Mouse (Mus musculus): ENCODE measurements around the gene Ank3. TPM values are rescaled to one million over a fixed set of nuclear protein-coding genes. Genes with fewer than 3 reads are reported as not detected.

Ank3 gene
- polyA plus RNA-seq, 1 experiment from 2014 or later: 10.5 TPM

- no peak for DNase-seq (ENCODE audit: low spot score)
Observed at GRCm38 (mm10) chr10:69707844-69708550, 309.4 kb downstream of the Ank3 start.

- DNase-seq (ENCODE audit: low spot score): no peak
Observed at GRCm38 (mm10) chr10:69709631-69710030, 311.1 kb downstream of the Ank3 start.

DNA sequence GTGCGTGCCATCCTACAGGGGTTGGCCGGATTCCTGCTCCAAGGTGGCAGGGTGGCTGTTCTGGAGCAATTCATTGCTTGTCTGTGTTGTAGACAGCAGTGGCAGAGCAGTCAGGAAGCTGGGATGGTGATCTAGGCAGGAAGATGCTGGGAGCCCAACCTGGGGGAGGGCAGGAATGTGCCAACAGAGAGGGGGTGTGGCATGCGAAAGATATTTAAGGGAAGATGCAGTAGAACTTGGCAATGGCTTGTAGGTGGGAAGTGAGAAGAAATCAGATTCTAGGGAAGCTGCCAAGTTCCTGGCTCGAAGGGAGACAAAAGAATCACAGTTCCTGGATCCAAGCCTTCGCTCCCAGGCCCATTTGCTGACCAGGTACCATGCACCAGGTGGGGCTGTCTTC is 312.2 kb downstream of the Ank3 start:
- DNase-seq (ENCODE audit: low spot score): no peak

- DNase-seq (ENCODE audit: low spot score): no peak
Observed at GRCm38 (mm10) chr10:69716907-69717306, 318.3 kb downstream of the Ank3 start.

- no peak for DNase-seq (ENCODE audit: low spot score)
Observed at GRCm38 (mm10) chr10:69719421-69719820, 320.8 kb downstream of the Ank3 start.

DNA sequence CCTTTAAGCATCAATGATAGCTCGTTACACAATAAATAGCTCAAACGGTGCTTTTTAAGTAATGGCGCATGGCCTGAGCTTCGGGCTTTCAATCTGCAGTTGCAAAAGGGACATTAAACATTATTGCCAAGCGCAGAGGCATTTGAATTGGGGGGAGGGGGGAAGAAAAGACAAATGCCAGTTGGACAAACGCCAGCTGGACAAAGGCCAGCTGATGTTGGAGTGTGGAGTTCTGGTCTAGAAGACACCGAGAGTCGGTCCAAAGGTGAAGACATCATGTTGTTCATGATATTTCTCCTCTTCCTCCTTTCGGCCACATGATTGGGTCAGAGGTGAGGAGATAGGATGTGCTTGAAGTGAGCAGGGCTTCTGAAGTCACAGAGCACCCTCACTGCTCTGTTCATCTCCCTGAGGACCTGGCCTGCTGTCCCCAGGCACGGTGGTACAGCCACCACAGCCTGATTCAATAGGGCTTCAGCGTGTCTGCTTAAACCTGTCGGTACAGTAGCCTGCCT is 321.4 kb downstream of the Ank3 start:
- DNase-seq (ENCODE audit: low spot score): no peak

DNA sequence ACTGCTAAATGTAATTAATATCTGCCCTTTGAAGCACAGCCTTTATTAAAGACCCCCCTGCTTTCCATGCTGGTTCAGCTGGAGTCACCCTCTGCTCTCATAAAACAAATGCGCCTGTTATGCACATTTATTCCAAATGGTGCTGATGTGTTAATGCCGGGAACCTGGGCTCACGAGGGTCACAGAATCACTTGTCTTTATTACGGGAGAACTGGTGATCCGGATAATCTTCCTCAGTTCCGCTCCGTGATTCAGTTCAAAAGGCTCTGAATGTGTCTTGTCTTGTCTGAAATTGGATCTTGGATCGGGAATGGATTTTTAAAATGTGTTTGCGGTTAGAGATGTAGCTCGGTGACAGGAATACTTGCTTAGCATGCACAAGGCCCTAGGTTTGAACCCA is 321.9 kb downstream of the Ank3 start:
- DNase-seq (ENCODE audit: low spot score): no peak

DNA sequence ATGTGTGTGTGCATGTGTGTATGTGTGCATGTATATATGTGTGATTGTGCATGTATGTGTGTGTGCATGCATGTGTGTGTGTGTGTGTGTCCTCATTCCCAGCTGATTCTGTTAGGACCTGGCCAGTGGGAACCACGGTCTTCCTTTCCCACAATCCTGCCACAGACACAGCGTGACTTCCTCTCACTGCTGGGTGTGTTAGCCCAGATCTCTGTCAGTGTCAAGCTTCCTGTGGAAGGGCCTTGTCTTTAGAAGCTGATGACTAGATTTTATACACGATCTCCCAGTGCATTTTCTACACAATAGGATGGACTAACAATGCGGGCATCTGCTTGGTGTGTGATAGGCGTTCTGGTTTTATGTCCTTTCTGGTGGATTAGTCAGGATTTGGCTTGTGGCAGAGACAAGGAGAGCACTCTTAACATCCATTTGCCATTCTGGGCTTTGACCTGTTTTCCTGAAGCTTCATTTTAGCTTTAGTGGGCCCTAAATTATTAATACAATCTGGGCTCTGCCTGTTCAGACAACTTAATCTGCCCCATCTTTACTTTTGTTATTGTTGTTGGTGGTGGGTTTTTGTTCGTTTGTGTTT is 322.4 kb downstream of the Ank3 start:
- no peak for DNase-seq (ENCODE audit: low spot score)

DNA sequence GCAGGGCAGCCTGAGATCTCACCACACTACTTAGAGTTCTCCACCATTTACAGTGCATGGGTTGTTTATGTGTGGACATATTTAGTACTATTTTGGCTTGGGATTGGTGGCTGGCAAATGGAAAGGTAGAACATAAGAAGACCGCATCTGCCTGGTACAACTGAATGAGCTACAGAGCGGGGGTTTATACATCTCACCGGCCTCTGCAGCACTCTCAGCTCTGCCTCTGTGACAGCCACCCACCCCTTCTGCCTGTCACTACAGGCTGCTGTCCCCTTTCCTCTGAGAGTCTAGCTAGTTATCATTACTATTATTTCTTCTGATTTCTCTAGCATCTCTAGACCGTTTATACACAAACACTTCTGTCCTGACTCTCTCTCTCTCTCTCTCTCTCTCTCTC is 325.6 kb downstream of the Ank3 start:
- DNase-seq (ENCODE audit: low spot score): no peak

DNA sequence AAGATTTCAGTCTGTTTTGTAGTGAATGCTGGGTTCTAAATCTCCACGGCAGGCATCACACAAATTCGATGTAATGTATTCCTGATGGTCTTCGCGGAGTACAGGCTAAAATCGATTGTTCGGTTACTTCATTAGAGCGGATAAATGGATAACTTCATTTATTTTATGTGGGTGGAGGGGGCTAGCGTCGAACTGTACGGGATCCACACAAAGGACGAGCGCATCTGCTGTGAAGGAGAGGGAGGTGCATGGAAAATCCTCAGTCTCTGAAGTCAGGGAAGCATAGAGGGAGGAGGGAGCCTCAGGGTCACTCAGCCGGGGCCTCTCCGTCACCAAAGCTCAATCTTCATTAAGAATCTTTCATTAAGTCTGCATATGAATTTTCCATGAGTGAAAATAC is 326.5 kb downstream of the Ank3 start:
- no peak for DNase-seq (ENCODE audit: low spot score)

- no peak for DNase-seq (ENCODE audit: low spot score)
Observed at GRCm38 (mm10) chr10:69726265-69726664, 327.7 kb downstream of the Ank3 start.

GRCm38 (mm10) chr10:69726806-69727205 is 328.2 kb downstream of the Ank3 start:
- DNase-seq (ENCODE audit: low spot score): no peak

DNA sequence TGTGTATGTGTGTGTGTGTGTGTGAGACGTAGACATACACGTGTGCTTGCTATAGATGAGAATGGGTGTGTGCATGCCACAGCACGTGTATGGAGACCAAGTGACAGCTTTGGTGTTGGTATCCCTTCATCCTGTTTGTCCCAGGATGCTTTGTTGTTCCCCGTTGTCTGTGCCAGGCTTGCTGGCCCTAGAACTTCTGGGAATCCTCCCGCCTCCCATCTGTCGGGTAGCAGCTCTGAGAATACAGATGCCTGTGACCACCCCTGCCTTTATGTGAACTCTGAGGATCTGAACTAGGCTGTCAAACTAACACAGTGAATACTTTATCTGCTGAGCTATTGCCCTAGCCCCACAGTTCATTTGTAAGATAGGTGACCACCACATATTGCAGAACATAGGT is 330.3 kb downstream of the Ank3 start:
- no peak for DNase-seq (ENCODE audit: low spot score)

DNA sequence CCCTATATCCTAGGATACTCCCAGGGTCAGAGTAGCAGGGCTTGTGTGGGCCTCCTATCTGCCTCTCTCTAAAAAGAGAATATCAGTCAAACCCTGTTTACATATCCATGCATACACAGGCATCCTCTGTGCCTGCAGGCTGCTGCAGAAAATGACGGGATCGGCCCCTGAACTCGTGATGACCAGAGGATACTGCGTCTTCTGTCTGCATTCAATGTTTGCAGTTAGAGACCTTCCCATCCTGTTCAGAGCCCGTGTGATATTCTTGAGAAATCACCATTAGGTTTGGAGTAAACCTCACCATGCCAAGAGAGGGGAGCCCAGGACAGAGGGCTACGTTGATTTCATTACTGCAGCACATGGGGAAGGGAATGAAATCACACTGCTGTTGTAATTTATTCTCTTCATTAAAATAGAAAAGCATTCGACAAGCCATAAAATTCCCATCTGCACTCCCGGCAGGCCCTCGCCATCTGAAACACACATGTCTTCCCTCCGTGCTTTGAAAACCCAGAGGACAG is 331.8 kb downstream of the Ank3 start:
- DNase-seq (ENCODE audit: low spot score): no peak

DNA sequence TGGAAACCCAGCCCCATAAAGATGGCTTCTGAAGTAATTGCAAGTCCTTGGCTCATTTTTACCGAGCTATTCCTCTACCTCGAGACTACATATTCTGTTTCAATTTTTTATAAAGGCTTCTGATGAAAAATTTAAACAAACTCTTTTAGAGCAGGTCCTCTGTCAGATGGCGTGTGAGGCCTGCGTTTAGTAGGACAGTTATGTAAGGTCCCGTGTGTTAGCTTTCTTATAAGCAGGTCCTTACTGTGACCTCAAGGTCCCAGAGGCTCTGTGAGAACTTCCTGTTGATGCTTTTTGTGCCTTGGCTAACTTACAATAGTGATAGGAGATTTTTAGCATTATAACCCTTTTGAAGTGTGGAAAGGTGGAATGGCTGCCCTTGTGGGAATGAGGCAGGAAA is 332.8 kb downstream of the Ank3 start:
- DNase-seq (ENCODE audit: low spot score): no peak

DNA sequence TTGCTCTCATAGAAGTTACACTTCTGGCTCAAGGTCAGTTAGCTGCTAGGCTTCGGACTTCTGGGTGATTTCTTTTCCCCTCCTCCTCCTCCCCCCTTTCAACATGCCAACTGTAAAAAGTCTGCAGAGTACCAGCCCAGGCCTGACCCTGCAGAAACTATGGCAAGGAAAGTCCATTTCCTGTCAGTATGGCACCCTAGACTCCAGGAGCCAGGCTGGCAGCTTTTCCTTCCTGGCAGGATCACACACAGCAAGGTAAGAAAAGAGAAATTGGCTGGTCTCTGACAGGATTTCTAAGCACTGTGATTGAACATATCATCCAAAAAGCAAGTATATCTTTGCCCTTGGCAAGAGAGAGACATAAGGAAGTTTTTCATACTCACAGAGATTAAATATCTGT is 333.3 kb downstream of the Ank3 start:
- DNase-seq (ENCODE audit: low spot score): no peak

GRCm38 (mm10) chr10:69736241-69736640 is 337.7 kb downstream of the Ank3 start:
- DNase-seq (ENCODE audit: low spot score): no peak

GRCm38 (mm10) chr10:69738741-69739271 is 340.2 kb downstream of the Ank3 start:
- DNase-seq (ENCODE audit: low spot score): no peak

DNA sequence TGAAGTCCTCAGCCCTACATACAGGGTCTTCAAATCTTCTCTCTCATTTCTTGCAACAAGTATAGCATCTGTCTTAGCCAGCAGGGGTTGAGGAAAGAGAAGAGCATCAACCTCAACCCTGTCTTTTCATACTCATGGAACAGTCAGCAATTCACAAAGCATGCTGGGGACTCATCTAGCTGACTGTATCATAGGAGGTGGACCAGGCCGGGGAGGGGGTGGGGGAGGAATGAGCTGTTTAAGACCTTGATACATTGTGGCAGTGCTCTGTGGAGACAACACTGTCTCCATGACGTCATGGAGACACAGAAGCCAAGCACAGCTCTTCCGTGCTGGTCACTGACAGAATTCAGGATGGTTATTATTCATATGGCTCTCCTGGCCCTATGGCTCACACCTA is 344.0 kb downstream of the Ank3 start:
- no peak for DNase-seq (ENCODE audit: low spot score)

GRCm38 (mm10) chr10:69744181-69744580 is 345.6 kb downstream of the Ank3 start:
- no peak for DNase-seq (ENCODE audit: low spot score)

- DNase-seq (ENCODE audit: low spot score): no peak
Observed at GRCm38 (mm10) chr10:69744871-69745270, 346.3 kb downstream of the Ank3 start.

GRCm38 (mm10) chr10:69746322-69746721 is 347.7 kb downstream of the Ank3 start:
- no peak for DNase-seq (ENCODE audit: low spot score)

DNA sequence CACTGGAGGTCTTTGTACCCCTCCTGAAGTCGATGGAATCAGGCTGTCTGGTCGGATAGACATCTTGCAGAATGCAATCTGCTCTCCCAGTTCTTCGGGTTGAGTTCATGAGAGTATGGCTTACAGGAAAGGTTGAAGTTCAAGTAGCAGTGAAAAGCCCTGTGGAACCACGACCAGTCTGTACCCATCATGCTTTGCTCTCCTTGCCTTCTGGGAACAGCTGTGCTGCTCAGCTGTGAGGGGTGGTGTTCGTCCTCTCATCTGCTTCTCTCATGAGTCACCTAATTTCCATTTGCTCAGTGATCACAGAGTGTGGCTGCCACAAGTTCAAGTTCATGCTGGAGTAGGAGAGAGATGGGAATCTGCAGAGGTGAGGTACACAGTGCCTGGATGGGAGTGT is 348.2 kb downstream of the Ank3 start:
- no peak for DNase-seq (ENCODE audit: low spot score)

All from thymus, postnatal 0 days (tissue).